Mouse (Mus musculus): ENCODE measurements at regions not wholly inside any gene's neighbourhood (a gene's known extent, or its start where the extent isn't known, plus 50 kb on each side); places are given as distances from the start of the nearest gene placed in this dataset.

- DNase-seq (ENCODE audit: low read depth), result no peak
Measured at GRCm38 (mm10) chr3:41413771-41414170, 141.8 kb upstream of the Jade1 start.

- DNase-seq (ENCODE audit: low read depth), result no peak
Measured at GRCm38 (mm10) chr3:41412698-41413097, 142.8 kb upstream of the Jade1 start.

- DNase-seq (ENCODE audit: low read depth), result peak; percentile 41
Measured at GRCm38 (mm10) chr3:41408821-41409737, 146.5 kb upstream of the Jade1 start.

- peak; percentile 49 for DNase-seq (ENCODE audit: low read depth)
Measured at GRCm38 (mm10) chr3:41408423-41408820, 147.1 kb upstream of the Jade1 start.

GRCm38 (mm10) chr3:41407988-41408387 is 147.5 kb upstream of the Jade1 start:
- no peak for DNase-seq (ENCODE audit: low read depth)

- no peak for DNase-seq (ENCODE audit: low read depth)
Measured at GRCm38 (mm10) chr3:41407520-41407919, 148.0 kb upstream of the Jade1 start.

- DNase-seq (ENCODE audit: low read depth), result no peak
Measured at GRCm38 (mm10) chr3:41401881-41402280, 153.7 kb upstream of the Jade1 start.

- no peak for DNase-seq (ENCODE audit: low read depth)
Measured at GRCm38 (mm10) chr3:41389868-41390267, 165.7 kb upstream of the Jade1 start.

- no peak for DNase-seq (ENCODE audit: low read depth)
Measured at GRCm38 (mm10) chr3:41387469-41388212, 167.9 kb upstream of the Jade1 start.

GRCm38 (mm10) chr3:41386299-41386698 is 169.2 kb upstream of the Jade1 start:
- no peak for DNase-seq (ENCODE audit: low read depth)

GRCm38 (mm10) chr3:41384410-41384809 is 171.1 kb upstream of the Jade1 start:
- no peak for DNase-seq (ENCODE audit: low read depth)

- no peak for DNase-seq (ENCODE audit: low read depth)
Measured at GRCm38 (mm10) chr3:41378576-41378975, 177.0 kb upstream of the Jade1 start.

GRCm38 (mm10) chr3:41377826-41378406 is 177.6 kb upstream of the Jade1 start:
- DNase-seq (ENCODE audit: low read depth), result peak; percentile 37

- no peak for DNase-seq (ENCODE audit: low read depth)
Measured at GRCm38 (mm10) chr3:41376848-41377582, 178.5 kb upstream of the Jade1 start.

- peak; percentile 83 for DNase-seq (ENCODE audit: low read depth)
Measured at GRCm38 (mm10) chr3:41375230-41375930, 180.2 kb upstream of the Jade1 start.

- no peak for DNase-seq (ENCODE audit: low read depth)
Measured at GRCm38 (mm10) chr3:41373198-41373597, 182.3 kb upstream of the Jade1 start.

GRCm38 (mm10) chr3:41368351-41369101 is 187.0 kb upstream of the Jade1 start:
- DNase-seq (ENCODE audit: low read depth), result peak; percentile 65

GRCm38 (mm10) chr3:41366764-41367163 is 188.8 kb upstream of the Jade1 start:
- no peak for DNase-seq (ENCODE audit: low read depth)

GRCm38 (mm10) chr3:41366264-41366663 is 189.3 kb upstream of the Jade1 start:
- no peak for DNase-seq (ENCODE audit: low read depth)

- peak; percentile 51 for DNase-seq (ENCODE audit: low read depth)
Measured at GRCm38 (mm10) chr3:41365145-41365830, 190.2 kb upstream of the Jade1 start.

All from fibroblast of lung, adult 2 months (primary cell).